Mouse (Mus musculus): ENCODE measurements at regions not wholly inside any gene's neighbourhood (a gene's known extent, or its start where the extent isn't known, plus 50 kb on each side); places are given as distances from the start of the nearest gene placed in this dataset.

GRCm38 (mm10) chr7:70438908-70439307 lies 72.4 kb upstream of the Nr2f2 start:
- TF ChIP-seq POLR2A (IDR thresholded peaks at IDR 0.05; ENCODE audit: low read depth, low read length) (no peak), CTCF (conservative IDR thresholded peaks at IDR 0.05; ENCODE audit: insufficient read depth, insufficient read length, low read depth, low read length) (no peak)

All from kidney, adult 2 months (tissue).